Mouse (Mus musculus) bone marrow macrophage, adult 2 months (primary cell): Measurements from ENCODE around the gene Sestd1.

Experiments
- CTCF ChIP-seq: IDR thresholded peaks from 2 replicates; pipeline ENCODE4 v1.5.1; 2012; ENCODE audit warnings: low read depth, mild to moderate bottlenecking, low read length, moderate library complexity
- POLR2A ChIP-seq: IDR thresholded peaks from 2 replicates; pipeline ENCODE4 v1.6.1; 2012; ENCODE audit warnings: mild to moderate bottlenecking, low read depth, low read length, borderline replicate concordance

GRCm38 (mm10) chr2:77272953-77273352, 7.4 kb downstream of the Sestd1 start:
- no peak for TF ChIP-seq CTCF
- no peak for TF ChIP-seq POLR2A
